Mouse (Mus musculus): ENCODE measurements around the gene Dnajc5g.
A peak's percentile ranks its signal among the peaks of the same experiment; 100 is the strongest.

Dnajc5g gene

DNA sequence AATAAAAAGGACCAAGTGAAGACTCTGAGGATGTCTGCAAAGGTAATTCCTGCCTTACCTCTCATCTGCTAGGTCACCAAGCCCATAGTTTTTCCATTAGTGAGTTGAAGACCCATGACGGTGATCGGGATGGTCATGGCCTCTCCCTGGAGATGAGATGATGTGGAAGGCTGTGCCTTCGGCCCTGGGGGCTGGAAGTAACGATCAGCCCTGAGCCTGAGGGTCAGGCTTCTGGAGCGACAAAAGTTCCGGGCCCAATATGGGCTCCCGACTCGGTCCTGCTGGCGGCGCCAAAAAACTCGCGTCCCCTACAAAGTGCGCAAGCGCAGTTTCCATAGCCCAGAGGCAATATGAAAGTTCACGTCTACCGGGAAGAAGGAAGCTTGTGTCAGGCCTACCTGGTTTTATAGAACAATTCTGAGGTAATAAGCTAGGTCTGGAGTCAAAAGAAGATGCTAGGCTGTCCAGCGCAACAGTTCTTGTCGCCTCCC lies 2.0 kb downstream of the Dnajc5g start, which contains the start of gene Slc30a3:
Gene Slc30a3 (minus strand): TSS at position 238 of the 491 bp plus-strand sequence.
- no peak for DNase-seq (ENCODE audit: low spot score)

DNA sequence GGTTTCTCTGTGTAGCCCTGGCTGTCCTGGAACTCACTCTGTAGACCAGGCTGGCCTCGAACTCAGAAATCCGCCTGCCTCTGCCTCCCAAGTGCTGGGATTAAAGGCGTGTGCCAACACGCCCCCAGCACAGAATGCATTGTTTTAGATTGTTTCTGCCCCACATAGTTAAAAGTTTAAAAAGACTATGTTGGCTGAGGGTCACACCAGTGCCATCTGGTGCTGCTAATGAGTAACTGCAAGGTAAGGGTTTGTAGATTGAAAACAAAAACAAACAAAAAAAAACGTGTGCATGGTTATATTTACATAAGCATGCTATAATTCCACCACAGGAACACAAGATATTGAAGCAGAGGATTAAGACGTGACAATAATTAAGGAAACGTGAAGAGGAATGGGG lies 4.7 kb downstream of the Dnajc5g start:
- DNase-seq (ENCODE audit: low spot score), result peak; percentile 50

- no peak for DNase-seq (ENCODE audit: low spot score)
Measured at GRCm38 (mm10) chr5:31116354-31116753, 10.3 kb downstream of the Dnajc5g start, which contains the start of gene Trim54. Gene Trim54 (plus strand): TSS chr5:31116712.

GRCm38 (mm10) chr5:31116912-31117311 lies 10.8 kb downstream of the Dnajc5g start:
- no peak for DNase-seq (ENCODE audit: low spot score)

DNA sequence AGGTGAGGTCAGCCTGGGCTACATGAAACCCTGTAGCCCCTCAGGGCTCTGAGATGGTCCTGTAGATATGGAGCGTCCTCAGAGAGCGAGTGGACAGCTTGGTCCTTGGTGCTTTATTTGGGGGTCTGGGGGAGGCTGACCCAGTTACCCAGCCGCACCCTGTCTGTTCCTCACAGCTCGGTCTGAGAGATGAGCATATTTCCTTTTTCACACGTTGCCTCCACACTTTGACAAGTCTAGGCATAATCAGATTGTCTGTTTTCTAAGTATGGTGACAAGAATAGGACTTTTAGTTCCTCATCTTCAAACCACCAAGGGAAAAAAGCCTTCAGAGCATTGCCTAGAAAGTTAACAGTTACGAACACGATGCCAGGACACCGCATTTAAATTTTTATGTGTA lies 15.0 kb downstream of the Dnajc5g start:
- DNase-seq (ENCODE audit: low spot score), result no peak

- peak; percentile 20 for DNase-seq (ENCODE audit: low spot score)
Measured at GRCm38 (mm10) chr5:31123481-31123880, 17.4 kb downstream of the Dnajc5g start.

- no peak for DNase-seq (ENCODE audit: low spot score)
Measured at GRCm38 (mm10) chr5:31126050-31126449, 20.0 kb downstream of the Dnajc5g start.

GRCm38 (mm10) chr5:31136730-31137424 lies 30.8 kb downstream of the Dnajc5g start:
- no peak for DNase-seq (ENCODE audit: low spot score)

- no peak for DNase-seq (ENCODE audit: low spot score)
Measured at GRCm38 (mm10) chr5:31137658-31138057, 31.6 kb downstream of the Dnajc5g start.

- no peak for DNase-seq (ENCODE audit: low spot score)
Measured at GRCm38 (mm10) chr5:31138241-31138967, 32.3 kb downstream of the Dnajc5g start, which contains the start of gene Ucn. Gene Ucn (minus strand): TSS chr5:31138829.

DNA sequence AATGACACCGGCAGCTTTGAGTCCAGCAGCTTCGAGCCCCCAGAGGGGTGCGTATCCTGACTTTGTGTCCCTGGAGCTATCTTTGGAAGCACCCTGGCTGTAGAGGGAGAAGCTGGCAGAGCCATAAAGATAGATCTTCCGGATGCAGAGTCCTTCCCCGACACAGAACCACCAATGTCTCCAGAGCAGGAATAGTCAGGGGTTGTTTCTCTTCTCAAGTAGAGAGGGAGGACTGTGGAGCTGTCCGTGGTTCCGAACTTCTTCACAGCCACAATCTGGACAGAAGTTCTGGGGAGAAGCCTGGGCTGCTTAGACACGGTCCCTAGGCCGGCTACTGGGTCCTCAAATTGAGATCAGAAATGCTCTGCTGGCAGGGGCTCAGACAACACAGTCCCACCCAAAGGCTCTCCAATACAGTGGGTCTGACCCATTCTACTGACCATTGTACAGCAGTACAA lies 32.9 kb downstream of the Dnajc5g start:
- peak; percentile 35 for DNase-seq (ENCODE audit: low spot score)

GRCm38 (mm10) chr5:31149781-31150180 lies 43.7 kb downstream of the Dnajc5g start:
- peak; percentile 75 for DNase-seq (ENCODE audit: low spot score)

GRCm38 (mm10) chr5:31151746-31152145 lies 45.7 kb downstream of the Dnajc5g start:
- DNase-seq (ENCODE audit: low spot score), result peak; percentile 55

- no peak for DNase-seq (ENCODE audit: low spot score)
Measured at GRCm38 (mm10) chr5:31153516-31154151, 47.5 kb downstream of the Dnajc5g start.

DNA sequence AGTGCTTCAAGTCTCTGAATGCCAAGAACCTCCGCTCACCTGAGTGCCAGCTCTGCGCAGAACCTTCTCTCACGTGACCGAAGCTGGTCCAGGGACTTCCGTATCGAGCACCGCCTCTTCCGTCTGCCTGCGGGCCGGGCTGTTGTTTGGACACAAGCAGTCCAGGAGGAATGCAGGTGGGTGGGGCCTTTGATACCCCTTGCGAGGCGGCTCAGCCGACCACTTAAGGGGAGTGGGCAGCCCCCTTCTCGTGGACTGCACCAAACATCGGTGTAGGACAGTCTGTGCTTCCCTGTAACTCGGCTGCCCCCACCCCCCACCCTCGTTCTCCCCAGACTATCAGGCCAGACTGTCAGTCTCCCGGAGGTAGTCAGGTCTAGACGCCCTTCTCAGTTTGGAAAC lies 48.1 kb downstream of the Dnajc5g start, which contains the start of gene Mpv17:
Gene Mpv17 (minus strand): TSS at position 100 of the 402 bp plus-strand sequence.
- DNase-seq (ENCODE audit: low spot score), result peak; percentile 77

All from adipocyte (in vitro differentiated cells).